Mouse (Mus musculus): Measurements from ENCODE around the gene Ptprd.

- TF ChIP-seq POLR2A (IDR thresholded peaks at IDR 0.05; ENCODE audit: borderline replicate concordance, insufficient read depth, low read length), result no peak
- TF ChIP-seq CTCF (IDR thresholded peaks at IDR 0.05; ENCODE audit: borderline replicate concordance, insufficient read depth, low read depth, low read length), result no peak
These were observed 51.3 kb downstream of the Ptprd start for GRCm38 (mm10) chr4:78160451-78160850.
